Mouse (Mus musculus): Measurements from ENCODE around the gene Gse1. TPM values are rescaled to one million over a fixed set of nuclear protein-coding genes. Genes with fewer than 3 reads are reported as not detected.

The Gse1 gene
- polyA plus RNA-seq, 1 experiment = 52.4 TPM

DNA sequence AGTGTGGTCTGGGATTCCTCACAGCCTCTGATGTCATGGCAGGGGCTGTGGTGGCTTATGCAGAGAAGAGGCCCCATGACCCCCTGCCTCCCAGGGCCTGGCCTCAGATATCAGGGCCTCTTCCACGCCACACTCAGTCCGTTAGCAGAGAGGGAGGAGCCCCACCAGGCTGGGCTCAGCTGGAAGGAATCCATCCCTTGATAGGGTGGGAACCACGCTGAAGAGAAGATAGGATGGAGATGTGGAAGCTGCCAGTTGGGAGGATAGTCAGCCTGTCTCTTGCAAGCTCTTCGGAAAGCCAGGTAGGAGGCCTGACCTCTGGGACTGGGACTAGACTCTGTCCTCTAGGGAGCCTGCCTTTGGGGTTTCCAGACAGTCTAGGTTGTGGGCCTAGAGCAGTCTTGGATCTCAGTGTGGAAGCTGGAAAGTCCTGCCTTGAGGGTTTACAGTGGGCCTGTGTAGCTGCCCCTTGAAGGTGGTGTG lies 270.1 kb downstream of the Gse1 start:
- peak overlapping the region; percentile 82 for H3K27ac ChIP-seq (ENCODE audit: insufficient read depth, low read length)
- TF ChIP-seq POLR2A (IDR thresholded peaks at IDR 0.05; ENCODE audit: borderline replicate concordance, insufficient read depth, low read length) = no peak
- TF ChIP-seq CTCF (IDR thresholded peaks at IDR 0.05; ENCODE audit: borderline replicate concordance, insufficient read depth, low read depth, low read length) = no peak
- peak overlapping the region; percentile 13 for H3K4me3 ChIP-seq (replicated peaks; ENCODE audit: insufficient read depth, low read depth, low read length)
- no peaks in the 10 kb centered on the region for H3K27me3 ChIP-seq (ENCODE audit: control insufficient read depth, insufficient read depth, low read length)
- peak in 1 of 2 experiments; percentile 52 for DNase-seq
- peaks cover 70% of the 10 kb centered on the region for H3K4me1 ChIP-seq (ENCODE audit: control insufficient read depth, insufficient read depth, low read length)
- WGBS = 35% methylated on average over 4 of the region's 4 CpGs

DNA sequence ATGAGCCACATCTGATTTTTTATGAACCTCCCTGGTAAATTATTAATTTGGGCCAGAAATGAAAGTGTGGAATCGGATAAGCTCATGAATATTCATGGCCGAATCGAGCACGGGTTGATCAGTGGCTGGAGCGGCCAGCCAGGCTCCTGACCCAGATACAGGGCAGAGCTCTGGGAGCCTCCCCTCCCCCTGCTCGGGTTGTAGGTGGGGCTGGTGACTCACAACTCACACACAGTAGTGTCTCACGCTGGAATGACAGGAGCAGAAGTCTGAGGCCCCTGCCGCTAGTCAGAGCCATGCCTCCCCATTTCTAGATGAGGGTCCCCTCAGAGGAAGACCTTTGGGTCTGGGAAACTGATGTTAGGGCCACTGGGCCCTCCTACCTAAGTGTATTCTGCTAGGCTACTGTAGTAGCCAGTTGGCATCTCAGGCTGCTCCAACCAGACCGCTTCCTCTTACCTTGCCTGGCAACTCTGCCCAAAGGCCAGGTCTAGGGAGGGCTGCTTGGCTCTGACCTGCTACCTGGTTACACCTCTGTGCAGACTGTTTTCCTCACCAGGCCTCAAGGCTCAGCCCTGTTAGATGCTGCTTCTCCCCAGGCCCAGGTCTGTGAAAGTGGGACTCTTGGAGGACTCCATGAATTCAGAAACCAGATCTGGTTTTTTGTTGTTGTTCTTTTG lies 270.8 kb downstream of the Gse1 start:
- WGBS = 5% methylated on average over 9 of the region's 9 CpGs
- Histone ChIP-seq H3K4me1 (ENCODE audit: control insufficient read depth, insufficient read depth, low read length) (peaks cover 68% of the 10 kb centered on the region), H3K27me3 (ENCODE audit: control insufficient read depth, insufficient read depth, low read length) (no peaks in the 10 kb centered on the region), H3K27ac (ENCODE audit: insufficient read depth, low read length) (peak overlapping the region; percentile 82), H3K4me3 (replicated peaks; ENCODE audit: insufficient read depth, low read depth, low read length) (peak overlapping the region; percentile 13)
- no peak for TF ChIP-seq CTCF (IDR thresholded peaks at IDR 0.05; ENCODE audit: borderline replicate concordance, insufficient read depth, low read depth, low read length)
- TF ChIP-seq POLR2A (IDR thresholded peaks at IDR 0.05; ENCODE audit: borderline replicate concordance, insufficient read depth, low read length) = peak; percentile 9; the same call in 1 of the 2 replicates
- peak; percentile 84 to 90 for DNase-seq

DNA sequence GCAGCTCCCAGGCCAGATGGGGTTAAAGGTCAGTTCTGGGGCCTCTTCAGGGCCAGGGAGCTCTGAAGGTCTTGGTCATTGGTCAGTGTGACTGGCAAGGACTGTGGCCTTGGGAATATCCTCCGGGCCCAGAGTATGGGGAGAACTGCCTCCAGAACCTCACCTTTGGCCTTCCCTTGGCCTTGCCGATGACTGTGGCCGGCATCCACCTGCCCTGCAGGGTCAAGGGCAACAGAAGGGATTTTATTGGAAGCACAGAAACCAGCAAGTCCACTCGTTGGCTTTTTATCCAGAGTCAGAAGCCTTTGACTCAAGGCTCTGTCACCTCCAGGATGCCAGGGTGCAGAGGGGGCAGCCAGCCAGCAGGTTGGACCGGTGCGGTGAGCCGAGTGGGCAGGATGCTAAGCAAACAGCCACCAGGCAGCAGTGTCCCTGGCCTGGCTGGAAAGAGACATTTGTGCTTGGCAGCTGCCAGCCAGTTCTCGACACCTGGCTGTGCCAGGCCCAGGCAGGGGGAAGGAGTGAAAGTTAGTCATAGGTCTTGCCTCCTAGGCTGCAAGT lies 272.5 kb downstream of the Gse1 start:
- TF ChIP-seq POLR2A (IDR thresholded peaks at IDR 0.05; ENCODE audit: borderline replicate concordance, insufficient read depth, low read length) = no peak
- no peak for TF ChIP-seq CTCF (IDR thresholded peaks at IDR 0.05; ENCODE audit: borderline replicate concordance, insufficient read depth, low read depth, low read length)
- DNase-seq = peak; percentile 68 to 69
- 32% methylated on average over 8 of the region's 8 CpGs for WGBS
- Histone ChIP-seq H3K4me1 (ENCODE audit: control insufficient read depth, insufficient read depth, low read length) (peaks cover 71% of the 10 kb centered on the region), H3K27me3 (ENCODE audit: control insufficient read depth, insufficient read depth, low read length) (no peaks in the 10 kb centered on the region), H3K4me3 (replicated peaks; ENCODE audit: insufficient read depth, low read depth, low read length) (no peak overlapping the region), H3K27ac (ENCODE audit: insufficient read depth, low read length) (0 out of 2 replicates have a peak overlapping the region, but pooled peaks have one; percentile 10)

DNA sequence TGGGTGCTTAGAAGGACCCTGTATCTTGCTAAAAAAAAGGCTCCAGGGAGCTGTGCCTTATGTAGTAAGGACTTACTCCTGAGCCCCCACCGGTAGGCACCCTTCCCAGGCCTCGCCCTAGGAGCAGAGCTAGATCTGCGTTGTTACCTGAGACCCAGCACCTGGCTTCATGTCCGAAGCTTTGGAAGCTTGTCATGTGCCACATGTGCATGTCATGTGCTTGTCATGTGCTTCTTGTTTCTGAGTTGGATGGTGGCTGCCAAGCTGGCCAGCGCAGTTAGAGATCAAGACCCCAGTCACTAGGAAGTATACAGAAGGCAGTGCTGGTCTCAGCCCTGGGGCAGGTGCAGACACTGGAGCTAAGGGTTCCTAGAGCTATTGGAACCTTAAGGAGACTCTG lies 273.2 kb downstream of the Gse1 start:
- H3K27me3 ChIP-seq (ENCODE audit: control insufficient read depth, insufficient read depth, low read length) = no peaks in the 10 kb centered on the region
- no peak overlapping the region for H3K27ac ChIP-seq (ENCODE audit: insufficient read depth, low read length)
- no peak overlapping the region for H3K4me3 ChIP-seq (replicated peaks; ENCODE audit: insufficient read depth, low read depth, low read length)
- DNase-seq = no peak
- 86% methylated on average over 5 of the region's 5 CpGs for WGBS
- peaks cover 78% of the 10 kb centered on the region for H3K4me1 ChIP-seq (ENCODE audit: control insufficient read depth, insufficient read depth, low read length)
- TF ChIP-seq CTCF (IDR thresholded peaks at IDR 0.05; ENCODE audit: borderline replicate concordance, insufficient read depth, low read depth, low read length) = no peak
- TF ChIP-seq POLR2A (IDR thresholded peaks at IDR 0.05; ENCODE audit: borderline replicate concordance, insufficient read depth, low read length) = no peak

DNA sequence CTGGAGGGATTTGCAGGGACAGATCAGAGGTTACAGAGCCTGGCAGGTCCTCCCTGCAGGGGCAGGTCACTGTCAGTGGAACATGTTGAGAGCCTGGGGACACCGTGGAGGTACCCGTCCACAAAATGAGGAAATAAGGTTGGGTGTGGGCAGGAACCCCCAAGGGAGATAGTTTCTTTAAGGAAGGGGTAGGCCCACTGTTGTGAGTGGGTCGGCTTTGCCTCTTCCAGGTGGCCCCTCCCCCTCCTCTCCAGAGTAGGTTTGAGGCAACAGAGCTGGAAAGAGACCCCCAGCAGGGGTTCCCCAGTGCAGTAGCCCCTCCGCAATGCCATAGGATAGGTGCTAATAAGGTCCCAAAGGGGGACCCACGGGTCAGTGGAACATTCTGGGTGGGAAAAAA lies 274.2 kb downstream of the Gse1 start:
- Histone ChIP-seq H3K4me1 (ENCODE audit: control insufficient read depth, insufficient read depth, low read length) (peaks cover 74% of the 10 kb centered on the region), H3K4me3 (replicated peaks; ENCODE audit: insufficient read depth, low read depth, low read length) (no peak overlapping the region), H3K27me3 (ENCODE audit: control insufficient read depth, insufficient read depth, low read length) (no peaks in the 10 kb centered on the region), H3K27ac (ENCODE audit: insufficient read depth, low read length) (no peak overlapping the region)
- WGBS = 69% methylated on average over 5 of the region's 5 CpGs
- TF ChIP-seq CTCF (IDR thresholded peaks at IDR 0.05; ENCODE audit: borderline replicate concordance, insufficient read depth, low read depth, low read length) (no peak), POLR2A (IDR thresholded peaks at IDR 0.05; ENCODE audit: borderline replicate concordance, insufficient read depth, low read length) (no peak)
- DNase-seq = no peak

DNA sequence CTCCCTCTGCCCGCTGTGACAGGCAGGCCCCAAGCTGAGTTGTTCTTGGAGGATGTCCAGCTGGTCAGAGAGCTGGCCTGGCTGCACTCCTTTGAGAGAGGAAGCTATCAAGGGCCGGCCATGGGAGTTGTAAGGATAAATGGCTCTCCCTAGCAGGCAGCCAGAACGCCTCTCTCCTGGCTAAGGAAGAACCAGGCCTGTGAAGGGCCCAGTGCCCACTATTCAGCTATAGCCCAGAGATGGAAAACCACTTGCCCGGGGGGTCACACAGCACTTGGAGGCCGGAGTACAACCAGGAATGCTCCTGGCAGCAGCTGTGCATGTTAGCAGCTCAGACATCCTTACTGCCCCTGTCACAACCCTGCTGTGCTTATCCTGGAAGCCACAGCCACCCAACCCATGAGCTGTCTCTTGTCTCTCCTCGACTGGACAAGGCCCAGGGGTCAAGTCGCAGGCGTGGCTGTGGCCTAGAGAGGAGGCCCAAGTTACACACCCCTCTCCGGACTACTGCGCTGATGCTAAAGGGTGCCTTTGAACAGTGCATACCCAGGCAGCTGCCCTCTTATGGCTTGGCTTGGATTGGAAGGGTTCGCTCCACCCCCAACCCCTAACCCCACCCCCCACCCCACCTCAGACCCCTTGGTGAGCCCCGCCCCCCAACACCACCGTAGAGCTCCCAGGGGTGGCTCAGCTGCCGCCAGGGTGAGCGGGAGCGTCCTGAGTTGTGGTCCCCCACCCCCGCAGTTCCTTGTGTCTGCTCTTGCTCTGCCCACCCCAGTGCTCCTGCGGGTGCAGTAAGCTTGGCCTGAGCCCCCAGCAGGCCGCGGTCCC lies 276.2 kb downstream of the Gse1 start:
- Histone ChIP-seq H3K27me3 (ENCODE audit: control insufficient read depth, insufficient read depth, low read length) (no peaks in the 10 kb centered on the region), H3K4me1 (ENCODE audit: control insufficient read depth, insufficient read depth, low read length) (peaks cover 74% of the 10 kb centered on the region), H3K27ac (ENCODE audit: insufficient read depth, low read length) (peak overlapping the region; percentile 80), H3K4me3 (replicated peaks; ENCODE audit: insufficient read depth, low read depth, low read length) (no peak overlapping the region)
- TF ChIP-seq POLR2A (IDR thresholded peaks at IDR 0.05; ENCODE audit: borderline replicate concordance, insufficient read depth, low read length) (no peak), CTCF (IDR thresholded peaks at IDR 0.05; ENCODE audit: borderline replicate concordance, insufficient read depth, low read depth, low read length) (no peak)
- WGBS = 9% methylated on average over 20 of the region's 20 CpGs
- DNase-seq = peak; percentile 83 to 87

DNA sequence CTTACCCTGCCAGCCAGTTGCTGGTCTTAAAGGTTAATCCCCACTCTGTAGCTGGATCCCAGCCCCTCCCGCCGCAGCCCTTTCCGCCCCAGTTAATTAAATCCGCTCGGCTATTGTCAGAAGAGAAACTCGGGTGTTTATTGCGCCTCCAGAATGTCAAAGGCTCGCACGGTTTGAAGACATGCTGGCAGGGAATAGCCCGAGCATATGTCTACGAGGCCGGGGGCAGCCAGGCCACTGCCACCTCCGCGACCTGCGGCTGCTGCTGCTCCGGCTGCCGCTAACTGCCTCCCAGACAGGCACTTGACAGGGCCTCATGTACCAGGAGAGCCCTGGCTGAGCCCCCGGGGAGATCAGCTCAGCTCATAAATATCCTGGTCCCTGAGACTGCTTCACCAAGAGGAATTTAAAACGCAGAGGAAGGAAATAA lies 276.8 kb downstream of the Gse1 start:
- Histone ChIP-seq H3K27me3 (ENCODE audit: control insufficient read depth, insufficient read depth, low read length) (no peaks in the 10 kb centered on the region), H3K4me3 (replicated peaks; ENCODE audit: insufficient read depth, low read depth, low read length) (peak overlapping the region; percentile 9), H3K27ac (ENCODE audit: insufficient read depth, low read length) (peak overlapping the region; percentile 60), H3K4me1 (ENCODE audit: control insufficient read depth, insufficient read depth, low read length) (peaks cover 75% of the 10 kb centered on the region)
- WGBS = 2% methylated on average over 19 of the region's 19 CpGs
- DNase-seq = peak; percentile 86 to 91
- TF ChIP-seq CTCF (IDR thresholded peaks at IDR 0.05; ENCODE audit: borderline replicate concordance, insufficient read depth, low read depth, low read length) = no peak
- TF ChIP-seq POLR2A (IDR thresholded peaks at IDR 0.05; ENCODE audit: borderline replicate concordance, insufficient read depth, low read length) = no peak

Data from cerebellum, adult 2 months (tissue).